Mouse (Mus musculus) kidney, embryonic 16.5 days (tissue): ENCODE data around the gene Pald1. TPM values are rescaled to one million over a fixed set of nuclear protein-coding genes. Genes with fewer than 3 reads are reported as not detected.

ENCODE experiments used
- ATAC-seq: fragments of 200-750 bp; cut with Nextera tagmentation; 2 replicates; pipeline ENCODE4 v1.8.0; 2017; ENCODE audit warnings: moderate TSS enrichment; ENCODE audit not compliant: low FRiP score, low TSS enrichment
- H3K27ac ChIP-seq: fragments of 300-500 bp; sonication (generic); 2 replicates; pipeline ENCODE4 v1.5.1; 2014; ENCODE audit warnings: low read length
- H3K27me3 ChIP-seq: fragments of 300-500 bp; sonication (generic); 2 replicates; pipeline ENCODE4 v1.6.1; 2014; ENCODE audit warnings: low read length, control low read depth, mixed read lengths; ENCODE audit not compliant: insufficient read depth
- H3K36me3 ChIP-seq: fragments of 300-500 bp; sonication (generic); 2 replicates; pipeline ENCODE4 v1.6.1; 2014; ENCODE audit warnings: low read length, control low read depth, mixed read lengths; ENCODE audit not compliant: insufficient read depth
- H3K4me1 ChIP-seq: fragments of 300-500 bp; sonication (generic); 2 replicates; pipeline ENCODE4 v1.6.1; 2014; ENCODE audit warnings: low read length, control low read depth, mixed read lengths; ENCODE audit not compliant: insufficient read depth
- H3K4me2 ChIP-seq: fragments of 300-500 bp; sonication (generic); replicated peaks from 2 replicates; pipeline ENCODE4 v1.6.1; 2014; ENCODE audit warnings: low read depth, low read length
- H3K4me3 ChIP-seq: fragments of 300-500 bp; sonication (generic); 2 replicates; pipeline ENCODE4 v1.5.1; 2014; ENCODE audit warnings: mild to moderate bottlenecking, low read length
- H3K9ac ChIP-seq: fragments of 300-500 bp; sonication (generic); replicated peaks from 2 replicates; pipeline ENCODE4 v1.6.1; 2014; ENCODE audit warnings: low read length
- H3K9me3 ChIP-seq: fragments of 300-500 bp; sonication (generic); 2 replicates; pipeline ENCODE4 v1.6.1; 2016; ENCODE audit warnings: low read length, control low read depth
- WGBS: fragments of 180-500 bp; shearing (Covaris S2); extraction: QIAGEN DNeasy Blood & Tissue Kit; methylation state at CpG from one replicate; pipeline ENCODE4 v1.1.7; 2014; 5-methylcytosine and 5-hydroxymethylcytosine counted together
- polyA plus RNA-seq: library from polyadenylated mRNA; unstranded; fragments of >200 nt; fragmentation: Nextera tagmentation; extraction: Ambion mirVana; gene quantifications from 2 replicates; pipeline ENCODE4 v1.2.1, GENCODE M21; 2015

Pald1 gene
- polyA plus RNA-seq, 1 experiment from 2014 or later: 39.5 TPM

DNA sequence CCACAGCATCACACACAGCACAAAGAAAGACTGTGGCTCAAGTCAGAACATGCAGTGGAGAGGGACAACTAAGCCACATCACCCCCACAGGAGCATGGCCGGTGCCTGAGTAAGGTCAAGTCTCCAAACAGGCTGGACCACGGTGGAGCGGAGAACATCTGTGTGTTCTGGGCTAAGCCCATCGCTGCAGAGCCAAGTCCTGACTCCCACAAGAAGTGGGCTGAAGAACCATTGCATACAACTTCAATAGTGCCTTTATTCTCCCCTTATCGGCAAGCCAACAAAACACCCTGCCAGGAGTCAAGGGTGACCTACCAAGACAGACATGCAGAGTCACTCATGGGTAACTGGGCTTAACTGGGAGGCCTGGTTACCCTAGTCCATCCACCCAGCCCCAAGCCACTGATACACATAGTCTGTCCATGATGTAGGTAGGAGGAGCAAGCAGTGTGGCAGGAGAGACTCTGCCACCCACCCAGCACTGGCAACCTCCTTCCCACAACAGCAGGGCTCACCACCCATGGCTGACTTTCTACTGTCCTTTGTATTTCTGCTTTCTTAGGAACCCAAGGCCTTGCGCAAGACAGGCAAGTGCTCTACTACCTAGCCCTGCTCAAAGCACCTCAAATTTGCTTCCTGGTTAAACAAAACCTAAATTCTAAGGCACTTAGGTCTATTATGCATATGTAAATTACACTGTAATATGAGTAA is 8.4 kb downstream of the Pald1 start:
- no peaks in the 10 kb centered on the region for H3K9me3 ChIP-seq
- H3K27ac ChIP-seq: peak overlapping the region; percentile 77
- ATAC-seq: peak; percentile 58
- no peak overlapping the region for H3K9ac ChIP-seq
- no peak overlapping the region for H3K4me3 ChIP-seq
- H3K36me3 ChIP-seq: no peaks in the 10 kb centered on the region
- WGBS: 52% methylated on average over 6 of the region's 6 CpGs
- no peaks in the 10 kb centered on the region for H3K27me3 ChIP-seq
- H3K4me2 ChIP-seq: no peak overlapping the region
- peaks cover 86% of the 10 kb centered on the region for H3K4me1 ChIP-seq

DNA sequence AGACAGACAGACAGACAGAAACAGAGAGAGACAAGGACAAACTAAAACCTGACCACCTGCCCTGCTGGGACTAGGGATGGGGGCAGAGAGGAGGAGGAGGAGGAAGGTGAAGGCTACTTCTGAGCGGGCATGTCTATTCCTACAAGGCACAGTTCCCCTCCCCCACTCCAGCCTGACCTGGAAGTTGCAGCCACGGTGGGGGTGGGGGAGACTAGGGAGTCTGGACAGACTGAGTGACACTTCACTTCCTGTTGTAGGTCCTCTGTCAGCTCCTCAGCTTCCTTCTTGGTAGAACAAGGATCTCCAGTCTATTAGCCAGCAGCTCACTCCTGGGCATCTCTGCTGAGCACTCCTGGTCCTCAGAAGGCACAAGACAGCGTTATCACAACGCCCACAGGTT is 9.3 kb downstream of the Pald1 start:
- no peaks in the 10 kb centered on the region for H3K27me3 ChIP-seq
- WGBS: 13% methylated on average over 4 of the region's 4 CpGs
- H3K36me3 ChIP-seq: no peaks in the 10 kb centered on the region
- peaks cover 87% of the 10 kb centered on the region for H3K4me1 ChIP-seq
- H3K9me3 ChIP-seq: no peaks in the 10 kb centered on the region
- ATAC-seq: no peak
- peak overlapping the region; percentile 77 for H3K27ac ChIP-seq
- peak overlapping the region; percentile 14; the same call in 1 of the 2 replicates for H3K4me2 ChIP-seq
- H3K4me3 ChIP-seq: no peak overlapping the region
- no peak overlapping the region for H3K9ac ChIP-seq

GRCm38 (mm10) chr10:61372585-61372923 is 10.8 kb downstream of the Pald1 start:
- Histone ChIP-seq H3K27me3 (no peaks in the 10 kb centered on the region), H3K4me2 (no peak overlapping the region), H3K4me1 (peaks cover 77% of the 10 kb centered on the region), H3K27ac (peak overlapping the region; percentile 64), H3K36me3 (no peaks in the 10 kb centered on the region), H3K4me3 (no peak overlapping the region), H3K9me3 (no peaks in the 10 kb centered on the region), H3K9ac (peak overlapping the region; percentile 38; the same call in 1 of the 2 replicates)
- WGBS: 50% methylated on average over 4 of the region's 4 CpGs
- no peak for ATAC-seq

GRCm38 (mm10) chr10:61371884-61372584 is 11.3 kb downstream of the Pald1 start:
- Histone ChIP-seq H3K4me3 (no peak overlapping the region), H3K9me3 (no peaks in the 10 kb centered on the region), H3K36me3 (no peaks in the 10 kb centered on the region), H3K9ac (peak overlapping the region; percentile 33; the same call in 1 of the 2 replicates), H3K27me3 (no peaks in the 10 kb centered on the region), H3K4me1 (peaks cover 77% of the 10 kb centered on the region), H3K4me2 (no peak overlapping the region), H3K27ac (peak overlapping the region; percentile 71)
- 65% methylated on average over 9 of the region's 9 CpGs for WGBS
- no peak for ATAC-seq

GRCm38 (mm10) chr10:61370273-61370979 is 12.9 kb downstream of the Pald1 start:
- H3K27ac ChIP-seq: peak overlapping the region; percentile 71
- H3K9me3 ChIP-seq: no peaks in the 10 kb centered on the region
- H3K4me2 ChIP-seq: no peak overlapping the region; the same call in 1 of the 2 replicates
- H3K9ac ChIP-seq: no peak overlapping the region
- 12% methylated on average over 18 of the region's 18 CpGs for WGBS
- H3K36me3 ChIP-seq: no peaks in the 10 kb centered on the region
- H3K4me1 ChIP-seq: peaks cover 66% of the 10 kb centered on the region
- H3K4me3 ChIP-seq: no peak overlapping the region
- peak; percentile 36 for ATAC-seq
- H3K27me3 ChIP-seq: no peaks in the 10 kb centered on the region

GRCm38 (mm10) chr10:61369755-61370154 is 13.6 kb downstream of the Pald1 start:
- 40% methylated on average over 5 of the region's 5 CpGs for WGBS
- peaks cover 59% of the 10 kb centered on the region for H3K4me1 ChIP-seq
- H3K4me3 ChIP-seq: no peak overlapping the region
- ATAC-seq: no peak
- H3K27me3 ChIP-seq: no peaks in the 10 kb centered on the region
- H3K4me2 ChIP-seq: no peak overlapping the region
- H3K9ac ChIP-seq: no peak overlapping the region
- H3K36me3 ChIP-seq: no peaks in the 10 kb centered on the region
- peak overlapping the region; percentile 71 for H3K27ac ChIP-seq
- no peaks in the 10 kb centered on the region for H3K9me3 ChIP-seq

- H3K9ac ChIP-seq: no peak overlapping the region
- H3K4me2 ChIP-seq: no peak overlapping the region
- ATAC-seq: no peak
- no peak overlapping the region for H3K27ac ChIP-seq
- no peak overlapping the region for H3K4me3 ChIP-seq
- peaks cover 29% of the 10 kb centered on the region for H3K4me1 ChIP-seq
- peaks cover 3% of the 10 kb centered on the region; the same call in 1 of the 2 replicates for H3K36me3 ChIP-seq
- H3K27me3 ChIP-seq: no peaks in the 10 kb centered on the region
- no peaks in the 10 kb centered on the region for H3K9me3 ChIP-seq
- WGBS: 55% methylated on average over 1 of the region's 1 CpGs
Measured at GRCm38 (mm10) chr10:61365902-61366301, 17.4 kb downstream of the Pald1 start.

DNA sequence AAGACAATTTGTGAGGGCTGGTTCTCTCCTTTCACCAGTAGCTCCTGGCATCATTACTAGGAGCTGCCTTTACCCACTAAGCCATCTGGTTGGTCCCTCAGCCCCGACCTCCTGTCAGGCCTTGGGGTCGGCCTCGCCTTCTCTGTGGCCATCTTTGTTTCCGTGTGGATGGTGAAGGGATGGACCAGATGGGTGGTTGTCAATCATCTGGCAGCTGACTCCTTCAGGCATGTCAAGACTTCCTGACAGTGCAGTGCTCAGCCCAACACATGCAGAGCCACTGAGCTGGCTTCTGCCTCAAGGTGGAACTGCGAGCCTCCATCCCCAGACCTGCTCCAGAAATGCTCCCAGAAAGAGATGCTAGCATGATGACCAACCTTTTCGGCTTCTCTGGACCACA is 18.9 kb downstream of the Pald1 start:
- 92% methylated on average over 6 of the region's 6 CpGs for WGBS
- Histone ChIP-seq H3K4me2 (no peak overlapping the region), H3K4me1 (peaks cover 16% of the 10 kb centered on the region), H3K27me3 (no peaks in the 10 kb centered on the region), H3K4me3 (no peak overlapping the region), H3K36me3 (peaks cover 3% of the 10 kb centered on the region), H3K27ac (no peak overlapping the region), H3K9me3 (no peaks in the 10 kb centered on the region), H3K9ac (no peak overlapping the region)
- ATAC-seq: no peak

DNA sequence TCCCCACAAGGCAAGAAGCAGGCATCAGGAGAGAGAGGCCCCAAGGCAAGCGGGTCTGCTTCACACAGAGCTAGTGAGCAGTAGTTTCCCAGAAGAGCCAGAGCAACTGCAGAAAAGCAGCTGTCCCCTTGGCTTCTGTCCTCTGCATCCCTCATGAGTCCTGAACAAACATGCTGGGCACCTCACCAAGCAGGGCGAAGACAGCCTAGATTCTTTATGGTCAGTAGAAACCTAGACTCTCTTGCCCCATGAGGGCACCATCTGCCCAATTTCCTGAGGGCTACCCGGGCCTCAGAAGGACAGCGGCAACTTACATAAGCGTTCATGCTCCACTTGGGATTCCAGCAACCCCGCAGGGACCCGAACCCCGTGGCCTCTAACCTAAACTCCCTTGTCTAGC is 20.3 kb downstream of the Pald1 start:
- Histone ChIP-seq H3K4me2 (no peak overlapping the region), H3K4me3 (no peak overlapping the region), H3K4me1 (peaks cover 13% of the 10 kb centered on the region), H3K9me3 (no peaks in the 10 kb centered on the region), H3K9ac (no peak overlapping the region), H3K27me3 (no peaks in the 10 kb centered on the region), H3K27ac (no peak overlapping the region), H3K36me3 (peaks cover 3% of the 10 kb centered on the region)
- no peak for ATAC-seq
- 69% methylated on average over 8 of the region's 8 CpGs for WGBS
